In genomic region chr14:82448856-82449255, GRCm38 (mm10) we compare ENCODE assay signal across 8 mouse cellular contexts.
DNase-seq lines count a peak whose midpoint lies in the region; ATAC-seq and TF ChIP-seq lines count a peak whose summit lies in the region.
"Not testable (repeated sequence)": the region's sequence is repeated elsewhere in the genome, so short reads cannot be mapped to it uniquely, and the experiment has no call there.

No protein-coding gene starts in this region.

- not testable (repeated sequence) for TF ChIP-seq CTCF in cerebellum, adult 2 months (IDR thresholded peaks at IDR 0.05; ENCODE audit: borderline replicate concordance, insufficient read depth, low read depth, low read length)

- intact Hi-C loops in left cerebral cortex, postnatal 4 days (cut with DNase I), result not testable (repeated sequence)

- not testable (repeated sequence) for TF ChIP-seq POLR2A in cerebellum, adult 2 months (IDR thresholded peaks at IDR 0.05; ENCODE audit: borderline replicate concordance, insufficient read depth, low read length)

- H3K27ac ChIP-seq in cerebellum, adult 2 months (ENCODE audit: insufficient read depth, low read length), result not testable (repeated sequence)

- H3K27me3 ChIP-seq in cerebellum, adult 2 months (ENCODE audit: control insufficient read depth, insufficient read depth, low read length), result not testable (repeated sequence)

- DNase-seq in cerebellum, adult 11-12 months, result peak; percentile 39
- DNase-seq in cerebellum, adult 2 months, result peak; percentile 58 to 81
- peak; percentile 49 for DNase-seq in cerebellum, adult 9-10 months
- peak; percentile 64 to 74 for DNase-seq in cerebellum, postnatal 10 days
- peak; percentile 68 to 74 for DNase-seq in cerebellum, postnatal 25 days
- peak; percentile 11 for DNase-seq in layer of hippocampus, postnatal 10 days (ENCODE audit: low spot score in 2 of 2)
- peak; percentile 34 for DNase-seq in left cerebral cortex, postnatal 4 days

- WGBS in cerebellum, adult 2 months, result 6% methylated on average over 1 of the region's 1 CpGs

- ATAC-seq in cerebellum, adult (ENCODE audit: insufficient number of reproducible peaks, low FRiP score, low TSS enrichment), result peak; percentile 72; the same call in 1 of the 2 replicates

- H3K4me1 ChIP-seq in cerebellum, adult 2 months (ENCODE audit: control insufficient read depth, insufficient read depth, low read length), result not testable (repeated sequence)

- not testable (repeated sequence) for H3K4me3 ChIP-seq in cerebellum, adult 2 months (replicated peaks; ENCODE audit: insufficient read depth, low read depth, low read length)

Comparison
In these comparisons a context has a peak if more than half of its experiments do, and no peak if none do; other contexts are left out.
1. DNase-seq: peak in every context shown above with its lines; median percentile 71 in cerebellum, postnatal 25 days; 70 in cerebellum, adult 2 months; 69 in cerebellum, postnatal 10 days; 49 in cerebellum, adult 9-10 months; 39 in cerebellum, adult 11-12 months; 34 in left cerebral cortex, postnatal 4 days; 11 in layer of hippocampus, postnatal 10 days.